Mouse (Mus musculus) neural tube, embryonic 14.5 days (tissue): ENCODE measurements around the gene Gnb4. TPM values are rescaled to one million over a fixed set of nuclear protein-coding genes. Genes with fewer than 3 reads are reported as not detected.

Experiments
- ATAC-seq: fragments of 200-750 bp; cut with Nextera tagmentation; 2 replicates; pipeline ENCODE4 v1.8.0; 2017; ENCODE audit warnings: low read depth, mild to moderate bottlenecking, moderate TSS enrichment, moderate library complexity
- H3K27ac ChIP-seq: fragments of 300-500 bp; sonication (generic); 2 replicates; pipeline ENCODE4 v1.5.1; 2014; ENCODE audit warnings: low read depth, mild to moderate bottlenecking, control low read depth, low read length, moderate library complexity, mixed read lengths
- H3K27me3 ChIP-seq: fragments of 300-500 bp; sonication (generic); 2 replicates; pipeline ENCODE4 v1.6.1; 2014; ENCODE audit warnings: low read length; ENCODE audit not compliant: control insufficient read depth, insufficient read depth
- H3K36me3 ChIP-seq: fragments of 300-500 bp; sonication (generic); 2 replicates; pipeline ENCODE4 v1.6.1; 2014; ENCODE audit warnings: low read length, mixed read lengths; ENCODE audit not compliant: control insufficient read depth, insufficient read depth
- H3K4me1 ChIP-seq: fragments of 300-500 bp; sonication (generic); 2 replicates; pipeline ENCODE4 v1.6.1; 2014; ENCODE audit warnings: low read length; ENCODE audit not compliant: control insufficient read depth, insufficient read depth
- H3K4me2 ChIP-seq: fragments of 300-500 bp; sonication (generic); 2 replicates; pipeline ENCODE4 v1.6.1; 2014; ENCODE audit warnings: mild to moderate bottlenecking, low read depth, low read length, control low read depth
- H3K4me3 ChIP-seq: fragments of 300-500 bp; sonication (generic); 2 replicates; pipeline ENCODE4 v1.5.1; 2014; ENCODE audit warnings: low read depth, low read length, control low read depth, mixed read lengths
- H3K9ac ChIP-seq: fragments of 300-500 bp; sonication (generic); replicated peaks from 2 replicates; pipeline ENCODE4 v1.6.1; 2014; ENCODE audit warnings: low read depth, mild to moderate bottlenecking, control low read depth, low read length, mixed read lengths
- H3K9me3 ChIP-seq: fragments of 300-500 bp; sonication (generic); 2 replicates; pipeline ENCODE4 v1.6.1; 2016; ENCODE audit warnings: low read length; ENCODE audit not compliant: control insufficient read depth
- WGBS: fragments of 180-500 bp; shearing (Covaris S2); extraction: QIAGEN DNeasy Blood & Tissue Kit; methylation state at CpG from one replicate; pipeline ENCODE4 v1.1.7; 2014; 5-methylcytosine and 5-hydroxymethylcytosine counted together
- polyA plus RNA-seq: library from polyadenylated mRNA; unstranded; fragments of >200 nt; fragmentation: Nextera tagmentation; extraction: Ambion mirVana; gene quantifications from 2 replicates; pipeline ENCODE4 v1.2.1, GENCODE M21; 2014

The Gnb4 gene
- polyA plus RNA-seq, 1 experiment from 2014 or later: 98.5 TPM

DNA sequence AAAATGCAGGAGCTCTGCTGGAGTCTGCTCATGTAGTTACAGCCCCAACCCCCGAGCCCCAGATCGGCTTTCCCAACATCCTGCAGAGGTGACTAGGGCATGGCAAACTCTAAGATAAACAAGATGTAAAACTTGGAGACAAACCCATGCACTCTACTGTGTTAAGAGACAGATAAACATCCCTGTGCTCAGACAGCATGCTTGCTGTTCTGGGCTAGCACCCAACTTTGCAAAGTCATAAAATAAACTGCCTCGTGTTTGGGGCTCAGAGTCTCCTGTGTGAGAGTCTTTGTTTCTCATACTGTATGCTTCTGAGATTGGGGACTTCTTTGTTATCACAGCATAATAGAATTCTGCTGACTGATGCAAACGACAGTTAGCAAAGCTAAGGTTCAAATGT lies 36.4 kb upstream of the Gnb4 start:
- 76% methylated on average over 4 of the region's 4 CpGs for WGBS
- Histone ChIP-seq H3K4me3 (no peak overlapping the region), H3K9me3 (no peaks in the 10 kb centered on the region)

DNA sequence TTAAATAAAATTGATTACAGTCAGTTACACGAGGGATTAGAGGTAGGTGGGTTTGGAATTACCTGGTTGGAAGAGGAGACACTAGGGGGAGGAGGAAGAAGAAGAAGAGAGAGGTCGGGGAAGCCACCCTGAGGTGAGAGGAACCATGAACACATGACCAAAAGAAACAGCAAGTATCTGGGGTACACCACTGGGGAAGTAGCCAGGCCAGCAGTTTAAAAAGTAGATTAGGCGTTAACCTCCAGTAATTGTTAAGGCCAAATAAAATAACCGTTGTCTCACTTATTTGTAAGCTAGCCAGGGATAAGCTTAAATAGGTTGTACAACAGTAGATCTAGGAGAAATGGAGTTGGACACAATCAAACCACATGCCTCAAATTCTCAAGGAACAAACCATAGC lies 32.9 kb upstream of the Gnb4 start:
- ATAC-seq: no peak
- Histone ChIP-seq H3K9me3 (no peaks in the 10 kb centered on the region), H3K4me3 (no peak overlapping the region), H3K9ac (no peak overlapping the region), H3K27me3 (no peaks in the 10 kb centered on the region), H3K27ac (no peak overlapping the region), H3K4me1 (no peaks in the 10 kb centered on the region), H3K36me3 (no peaks in the 10 kb centered on the region), H3K4me2 (no peak overlapping the region)
- WGBS: 76% methylated on average over 4 of the region's 4 CpGs

More for the DNA sequence above, 36.4 kb upstream of the Gnb4 start:
- no peak overlapping the region for H3K27ac ChIP-seq
- H3K4me1 ChIP-seq: no peaks in the 10 kb centered on the region
- no peak for ATAC-seq
- H3K4me2 ChIP-seq: no peak overlapping the region
- no peaks in the 10 kb centered on the region for H3K27me3 ChIP-seq
- H3K36me3 ChIP-seq: no peaks in the 10 kb centered on the region
- H3K9ac ChIP-seq: no peak overlapping the region

DNA sequence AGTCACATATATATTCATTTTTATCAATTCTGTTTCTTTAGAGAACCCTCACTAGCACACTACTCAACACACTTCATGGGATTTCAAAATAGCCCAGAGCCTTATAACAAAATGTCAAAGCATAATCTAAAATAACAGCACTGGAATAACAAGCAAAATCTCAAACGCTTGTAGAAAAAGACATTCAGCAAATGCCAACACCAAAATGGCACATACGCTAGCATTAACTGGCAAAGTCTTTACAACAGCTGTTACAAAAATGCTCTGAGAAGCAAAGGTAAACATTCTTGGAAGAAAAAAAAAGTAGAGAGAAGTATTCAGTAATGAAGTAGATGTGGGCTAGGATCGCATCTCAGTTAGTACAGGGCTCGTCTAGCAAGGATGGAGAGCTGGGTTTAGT lies 30.5 kb upstream of the Gnb4 start:
- H3K27me3 ChIP-seq: no peaks in the 10 kb centered on the region
- no peak overlapping the region for H3K4me3 ChIP-seq
- no peak overlapping the region for H3K27ac ChIP-seq
- 92% methylated on average over 4 of the region's 4 CpGs for WGBS
- no peak for ATAC-seq
- H3K4me2 ChIP-seq: no peak overlapping the region
- no peaks in the 10 kb centered on the region for H3K4me1 ChIP-seq
- no peaks in the 10 kb centered on the region for H3K36me3 ChIP-seq
- no peak overlapping the region for H3K9ac ChIP-seq
- H3K9me3 ChIP-seq: no peaks in the 10 kb centered on the region

DNA sequence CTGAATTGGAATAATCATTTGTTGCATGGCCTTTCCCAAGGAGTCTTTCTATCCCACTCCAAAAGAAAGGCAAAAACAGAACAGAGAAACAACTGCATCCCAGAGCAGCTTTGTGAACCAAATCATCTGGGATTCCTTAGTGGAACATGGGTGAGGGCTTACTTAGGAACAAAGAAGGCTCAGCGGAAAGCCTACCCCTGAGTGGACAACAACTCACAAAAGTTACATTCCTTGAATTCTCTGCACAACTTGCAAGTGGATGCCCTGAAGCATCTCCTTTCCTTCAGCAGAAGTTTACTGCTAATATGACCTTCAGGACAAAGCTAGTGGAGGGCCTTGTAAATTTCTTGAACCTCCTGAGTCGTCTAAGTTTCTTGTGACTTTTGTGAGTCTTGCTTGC lies 28.4 kb upstream of the Gnb4 start:
- 88% methylated on average over 2 of the region's 2 CpGs for WGBS
- ATAC-seq: no peak
- no peaks in the 10 kb centered on the region for H3K4me1 ChIP-seq

DNA sequence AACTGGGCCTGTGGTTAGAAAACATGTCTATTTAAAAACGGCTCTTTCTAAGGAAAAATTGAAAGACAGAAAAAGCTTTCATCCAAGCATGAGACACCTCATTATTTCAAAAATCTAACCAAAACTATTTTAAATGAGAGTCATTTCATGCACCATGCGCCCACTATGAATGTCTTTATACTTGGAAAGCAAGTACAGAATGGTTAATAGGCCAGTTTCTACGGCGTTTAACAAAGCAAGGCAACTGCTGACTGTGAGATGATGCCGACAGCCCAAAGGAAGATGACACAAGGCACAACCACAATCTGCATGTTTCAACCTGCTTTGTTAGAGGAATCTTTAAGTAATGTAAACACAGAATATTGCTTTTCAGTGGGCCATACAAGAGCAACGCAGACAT lies 25.7 kb upstream of the Gnb4 start:
- 82% methylated on average over 6 of the region's 6 CpGs for WGBS
- H3K4me2 ChIP-seq: no peak overlapping the region
- H3K9me3 ChIP-seq: no peaks in the 10 kb centered on the region
- H3K9ac ChIP-seq: no peak overlapping the region
- no peak overlapping the region for H3K4me3 ChIP-seq
- no peaks in the 10 kb centered on the region for H3K36me3 ChIP-seq
- no peak for ATAC-seq
- H3K27ac ChIP-seq: no peak overlapping the region
- no peaks in the 10 kb centered on the region for H3K4me1 ChIP-seq
- H3K27me3 ChIP-seq: no peaks in the 10 kb centered on the region

More for the DNA sequence above, 28.4 kb upstream of the Gnb4 start:
- Histone ChIP-seq H3K9me3 (no peaks in the 10 kb centered on the region), H3K4me3 (no peak overlapping the region), H3K4me2 (no peak overlapping the region), H3K27me3 (no peaks in the 10 kb centered on the region), H3K36me3 (no peaks in the 10 kb centered on the region), H3K27ac (no peak overlapping the region), H3K9ac (no peak overlapping the region)

DNA sequence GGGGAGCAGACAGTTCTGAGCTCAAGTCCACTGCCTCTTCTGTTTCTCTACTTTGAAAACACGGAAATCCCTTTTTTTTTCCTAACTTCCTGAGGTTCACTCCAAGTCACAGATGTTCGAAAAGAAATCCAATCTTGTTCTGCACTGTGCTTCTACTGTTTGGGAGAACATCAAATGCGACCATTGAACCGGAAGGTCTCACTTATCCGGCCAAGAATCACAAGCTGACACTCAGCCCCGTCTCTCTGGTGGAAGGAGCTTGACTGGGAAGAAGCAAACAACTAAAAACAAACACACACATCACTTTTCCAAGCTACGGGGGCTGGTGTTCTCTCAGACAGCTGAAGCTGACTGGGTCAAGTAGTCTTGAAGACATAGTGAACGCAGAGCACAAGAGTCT lies 21.9 kb upstream of the Gnb4 start:
- Histone ChIP-seq H3K9ac (no peak overlapping the region), H3K27ac (no peak overlapping the region), H3K36me3 (no peaks in the 10 kb centered on the region), H3K4me2 (no peak overlapping the region), H3K4me1 (no peaks in the 10 kb centered on the region), H3K4me3 (no peak overlapping the region), H3K9me3 (no peaks in the 10 kb centered on the region), H3K27me3 (no peaks in the 10 kb centered on the region)
- 76% methylated on average over 8 of the region's 8 CpGs for WGBS
- no peak for ATAC-seq

DNA sequence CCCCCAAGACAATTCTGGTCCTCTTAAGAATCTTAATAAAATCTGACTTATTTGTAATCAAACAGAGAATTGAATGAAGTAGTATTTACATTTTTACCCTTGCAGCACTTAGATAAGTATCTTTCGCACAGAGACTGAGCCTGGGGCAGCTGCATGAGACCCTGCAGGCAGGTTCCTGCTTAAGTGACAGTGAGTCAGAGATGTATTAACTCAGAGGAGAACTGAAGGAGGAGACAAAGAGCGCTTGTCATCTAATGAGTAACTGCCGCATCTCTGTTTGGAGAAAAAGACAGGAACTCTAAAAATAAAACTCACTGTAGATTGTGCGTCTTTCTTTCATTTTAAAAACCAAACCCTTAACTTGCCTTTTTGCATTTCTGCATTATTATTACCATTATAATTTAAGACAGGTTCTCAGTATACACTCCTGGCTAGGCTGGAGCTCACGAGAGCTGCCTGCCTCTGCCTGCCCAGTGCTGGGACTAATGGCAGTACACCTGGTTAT lies 16.4 kb upstream of the Gnb4 start:
- 82% methylated on average over 5 of the region's 5 CpGs for WGBS
- Histone ChIP-seq H3K9ac (no peak overlapping the region), H3K4me2 (no peak overlapping the region), H3K36me3 (no peaks in the 10 kb centered on the region), H3K4me1 (no peaks in the 10 kb centered on the region), H3K4me3 (no peak overlapping the region), H3K27ac (no peak overlapping the region), H3K9me3 (no peaks in the 10 kb centered on the region), H3K27me3 (no peaks in the 10 kb centered on the region)
- ATAC-seq: no peak

DNA sequence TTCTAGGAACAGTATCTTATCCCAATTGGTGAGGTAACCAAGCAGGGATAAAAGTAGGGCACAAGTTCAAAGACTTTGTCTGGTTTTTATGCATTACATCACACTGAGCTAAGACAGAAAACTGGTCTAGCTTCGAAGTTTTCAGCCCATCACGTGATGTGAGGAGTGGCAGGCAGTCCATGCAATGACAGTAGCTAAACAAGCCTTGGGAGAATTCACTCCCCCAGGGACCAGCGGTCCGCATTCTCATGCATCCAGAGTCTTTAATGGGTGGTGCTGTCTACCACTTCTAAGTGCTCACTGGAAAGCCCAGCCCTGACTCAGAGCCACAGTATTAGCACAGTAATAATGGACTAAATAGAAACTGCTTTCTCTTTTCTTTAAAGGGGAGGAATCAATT lies 13.8 kb upstream of the Gnb4 start:
- Histone ChIP-seq H3K9ac (no peak overlapping the region), H3K4me2 (no peak overlapping the region), H3K4me1 (no peaks in the 10 kb centered on the region), H3K36me3 (no peaks in the 10 kb centered on the region), H3K4me3 (no peak overlapping the region), H3K9me3 (no peaks in the 10 kb centered on the region), H3K27ac (no peak overlapping the region), H3K27me3 (no peaks in the 10 kb centered on the region)
- no peak for ATAC-seq
- WGBS: 69% methylated on average over 4 of the region's 4 CpGs

DNA sequence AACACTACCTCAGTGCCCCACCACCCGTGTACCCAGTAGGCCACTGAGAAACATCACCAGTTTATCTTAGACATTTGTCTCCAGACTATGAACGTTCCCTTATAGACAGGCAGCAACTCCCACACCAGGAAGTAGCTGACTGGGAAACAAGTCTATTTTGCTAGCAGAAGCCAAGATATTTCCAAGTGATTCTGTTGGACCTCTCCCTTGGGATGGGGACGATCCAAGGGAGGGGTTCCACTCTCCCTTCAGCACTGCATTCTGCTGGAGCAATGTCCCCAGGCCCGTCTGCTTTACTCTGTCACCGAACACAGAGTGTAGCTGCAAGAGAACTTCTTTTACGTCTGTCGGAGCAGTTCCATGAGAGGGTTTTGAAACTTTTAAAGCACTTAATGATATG lies 11.8 kb upstream of the Gnb4 start:
- no peaks in the 10 kb centered on the region for H3K4me1 ChIP-seq
- H3K36me3 ChIP-seq: no peaks in the 10 kb centered on the region
- no peak overlapping the region for H3K4me3 ChIP-seq
- no peak overlapping the region for H3K27ac ChIP-seq
- no peaks in the 10 kb centered on the region for H3K27me3 ChIP-seq
- no peaks in the 10 kb centered on the region for H3K9me3 ChIP-seq
- no peak overlapping the region for H3K4me2 ChIP-seq
- no peak for ATAC-seq
- H3K9ac ChIP-seq: no peak overlapping the region
- WGBS: 87% methylated on average over 7 of the region's 7 CpGs

DNA sequence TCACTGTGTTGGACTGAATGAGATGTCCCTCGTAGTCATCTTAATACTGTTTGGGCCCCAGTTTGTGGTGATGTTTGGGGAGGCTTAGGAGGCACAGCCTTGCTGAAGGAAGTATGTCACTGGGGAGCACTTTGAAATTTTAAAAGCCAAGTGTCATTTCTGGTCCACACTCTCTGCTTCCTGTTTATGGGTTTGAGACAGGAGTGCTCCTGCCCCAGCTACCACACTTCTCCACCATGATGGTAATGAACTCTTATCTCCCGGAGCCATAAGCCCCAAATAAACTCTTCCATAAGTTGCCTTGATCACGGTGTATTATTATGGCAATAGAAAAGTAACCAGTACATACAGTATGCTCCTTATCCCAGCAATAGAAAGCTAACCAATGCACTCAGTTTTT lies 5.7 kb upstream of the Gnb4 start:
- no peaks in the 10 kb centered on the region for H3K9me3 ChIP-seq
- H3K27me3 ChIP-seq: no peaks in the 10 kb centered on the region
- H3K27ac ChIP-seq: no peak overlapping the region
- H3K4me1 ChIP-seq: no peaks in the 10 kb centered on the region
- no peak overlapping the region for H3K9ac ChIP-seq
- no peaks in the 10 kb centered on the region for H3K36me3 ChIP-seq
- H3K4me3 ChIP-seq: no peak overlapping the region
- H3K4me2 ChIP-seq: no peak overlapping the region
- ATAC-seq: no peak
- 90% methylated on average over 3 of the region's 3 CpGs for WGBS
